Mouse (Mus musculus) midbrain, embryonic 11.5 days (tissue): ENCODE measurements at regions not wholly inside any gene's neighbourhood (a gene's known extent, or its start where the extent isn't known, plus 50 kb on each side); places are given as distances from the start of the nearest gene placed in this dataset.
A peak's percentile ranks its signal among the peaks of the same experiment; 100 is the strongest.

Experiments used
- ATAC-seq: fragments of 200-750 bp; cut with Nextera tagmentation; 2 replicates; pipeline ENCODE4 v1.8.0; 2017; ENCODE audit warnings: moderate TSS enrichment, moderate library complexity; ENCODE audit not compliant: low FRiP score
- DNase-seq: peaks from one replicate; pipeline ENCODE4 v3.0.0; 2015; ENCODE audit warnings: low spot score; ENCODE audit errors: missing footprints
- H3K27ac ChIP-seq: fragments of 300-500 bp; sonication (generic); 2 replicates; pipeline ENCODE4 v1.5.1; 2014; ENCODE audit warnings: low read depth, low read length
- H3K27me3 ChIP-seq: fragments of 300-500 bp; sonication (generic); 2 replicates; pipeline ENCODE4 v1.6.1; 2014; ENCODE audit warnings: mild to moderate bottlenecking, low read length, moderate library complexity, mixed read lengths; ENCODE audit not compliant: control insufficient read depth, insufficient read depth
- H3K36me3 ChIP-seq: fragments of 300-500 bp; sonication (generic); 2 replicates; pipeline ENCODE4 v1.6.1; 2014; ENCODE audit warnings: mild to moderate bottlenecking, low read length, moderate library complexity, mixed read lengths; ENCODE audit not compliant: control insufficient read depth, insufficient read depth
- H3K4me1 ChIP-seq: fragments of 300-500 bp; sonication (generic); 2 replicates; pipeline ENCODE4 v1.6.1; 2014; ENCODE audit warnings: low read length; ENCODE audit not compliant: control insufficient read depth, insufficient read depth
- H3K4me2 ChIP-seq: fragments of 300-500 bp; sonication (generic); 2 replicates; pipeline ENCODE4 v1.6.1; 2014; ENCODE audit warnings: mild to moderate bottlenecking, moderate library complexity
- H3K4me3 ChIP-seq: fragments of 300-500 bp; sonication (generic); 2 replicates; pipeline ENCODE4 v1.5.1; 2014; ENCODE audit warnings: low read depth, low read length
- H3K9ac ChIP-seq: fragments of 300-500 bp; sonication (generic); 2 replicates; pipeline ENCODE4 v1.6.1; 2014; ENCODE audit warnings: low read length
- H3K9me3 ChIP-seq: fragments of 300-500 bp; sonication (generic); 2 replicates; pipeline ENCODE4 v1.6.1; 2016; ENCODE audit warnings: low read length; ENCODE audit not compliant: control insufficient read depth
- WGBS: fragments of 180-500 bp; shearing (Covaris S2); extraction: QIAGEN DNeasy Blood & Tissue Kit; methylation state at CpG from one replicate; pipeline ENCODE4 v1.1.7; 2014; 5-methylcytosine and 5-hydroxymethylcytosine counted together

DNA sequence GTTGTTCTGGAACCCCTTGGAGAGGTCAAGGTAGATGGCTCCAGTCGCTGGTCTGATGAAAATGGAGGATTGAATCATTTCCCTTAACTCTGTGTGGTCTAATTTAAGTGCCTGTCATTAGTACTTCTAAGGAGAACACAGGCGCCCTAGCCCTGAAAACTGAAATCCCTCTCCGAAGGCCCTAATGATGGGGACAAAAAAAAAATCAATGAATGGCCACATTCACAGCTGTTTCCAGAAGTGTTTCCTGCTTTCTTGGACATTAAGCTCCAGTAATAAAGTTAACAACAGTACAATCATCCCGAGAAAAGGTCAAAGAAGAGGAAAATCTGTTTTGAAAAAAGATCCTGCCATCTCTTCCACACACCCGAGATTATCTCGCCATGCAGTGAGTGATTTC lies 174.1 kb upstream of the Jmjd1c start:
- DNase-seq (peak; percentile 89), ATAC-seq (no peak)
- Histone ChIP-seq H3K4me3 (no peak overlapping the region), H3K9ac (no peak overlapping the region), H3K36me3 (no peaks in the 10 kb centered on the region), H3K27ac (peak overlapping the region; percentile 55; the same call in 1 of the 2 replicates), H3K9me3 (no peaks in the 10 kb centered on the region), H3K4me2 (no peak overlapping the region), H3K4me1 (peaks cover 24% of the 10 kb centered on the region), H3K27me3 (no peaks in the 10 kb centered on the region)
- WGBS = 51% methylated on average over 6 of the region's 6 CpGs

DNA sequence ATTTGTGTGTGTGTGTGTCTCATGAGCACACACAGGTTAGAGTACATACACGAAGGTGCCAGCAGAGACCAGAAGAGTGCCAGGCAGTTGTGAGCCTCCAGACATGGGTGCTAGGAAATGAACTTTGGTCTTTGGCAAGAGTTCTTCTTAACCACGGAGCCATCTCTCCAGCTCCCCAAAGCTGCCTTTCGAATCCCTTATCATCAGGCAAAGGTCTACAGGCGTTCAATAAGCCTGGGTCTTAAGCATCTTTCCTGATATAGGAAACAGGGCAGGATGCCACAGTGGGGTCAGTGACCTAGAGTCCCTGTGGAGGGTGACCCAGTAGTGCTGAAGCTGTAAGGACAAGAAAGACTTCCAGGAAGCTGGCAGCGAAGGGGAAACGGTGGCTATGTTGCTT lies 173.6 kb upstream of the Jmjd1c start:
- Histone ChIP-seq H3K36me3 (no peaks in the 10 kb centered on the region), H3K27me3 (no peaks in the 10 kb centered on the region), H3K4me1 (peaks cover 24% of the 10 kb centered on the region), H3K9me3 (no peaks in the 10 kb centered on the region), H3K4me3 (no peak overlapping the region), H3K9ac (no peak overlapping the region), H3K27ac (no peak overlapping the region), H3K4me2 (no peak overlapping the region)
- DNase-seq (no peak), ATAC-seq (no peak)
- WGBS = 75% methylated on average over 6 of the region's 6 CpGs

DNA sequence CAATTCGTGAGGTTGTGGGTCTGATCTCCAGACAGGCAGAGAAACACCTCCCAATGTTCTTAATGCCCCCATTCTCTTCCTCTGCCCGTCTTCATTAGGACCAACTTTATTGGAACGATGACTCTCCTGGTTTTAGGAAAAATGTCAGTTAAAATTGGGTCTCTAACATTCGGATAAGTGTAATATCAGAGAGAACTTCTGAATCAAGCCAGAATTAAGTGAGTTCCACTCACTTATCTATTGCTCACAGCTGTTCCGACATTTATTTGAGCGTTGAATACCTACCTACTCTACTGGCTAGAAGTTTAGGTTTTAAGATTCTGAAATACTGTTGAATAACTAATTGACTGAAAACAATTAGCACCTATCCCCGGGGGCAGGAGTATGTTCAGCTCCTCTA lies 172.0 kb upstream of the Jmjd1c start:
- DNase-seq (no peak), ATAC-seq (no peak)
- 90% methylated on average over 7 of the region's 7 CpGs for WGBS
- Histone ChIP-seq H3K4me2 (no peak overlapping the region), H3K9me3 (no peaks in the 10 kb centered on the region), H3K9ac (no peak overlapping the region), H3K4me1 (peaks cover 24% of the 10 kb centered on the region), H3K27me3 (no peaks in the 10 kb centered on the region), H3K36me3 (no peaks in the 10 kb centered on the region), H3K4me3 (no peak overlapping the region), H3K27ac (no peak overlapping the region)

DNA sequence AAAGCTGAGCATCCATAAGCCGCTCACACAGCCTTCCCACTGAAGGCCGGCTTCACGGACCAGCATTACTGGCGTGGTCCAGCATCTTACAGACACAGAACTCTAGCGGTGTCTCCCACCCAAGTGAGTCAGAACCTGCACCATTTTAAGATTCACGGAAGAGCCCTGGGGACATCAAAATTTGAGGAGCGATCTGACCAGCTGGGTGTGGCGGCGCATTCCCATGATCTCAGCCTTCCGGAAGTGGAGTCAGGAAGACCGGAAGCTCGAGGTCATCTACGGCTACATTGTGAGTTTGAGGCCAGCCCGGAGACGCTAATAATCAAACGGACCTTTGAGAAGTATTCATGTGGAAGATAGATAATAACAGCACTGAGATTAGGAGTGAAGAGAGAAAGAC lies 171.5 kb upstream of the Jmjd1c start:
- Histone ChIP-seq H3K4me3 (no peak overlapping the region), H3K4me2 (no peak overlapping the region), H3K9ac (no peak overlapping the region), H3K27me3 (no peaks in the 10 kb centered on the region), H3K27ac (no peak overlapping the region), H3K36me3 (no peaks in the 10 kb centered on the region), H3K9me3 (no peaks in the 10 kb centered on the region), H3K4me1 (peaks cover 20% of the 10 kb centered on the region)
- 89% methylated on average over 16 of the region's 16 CpGs for WGBS
- ATAC-seq = no peak
- DNase-seq = no peak

DNA sequence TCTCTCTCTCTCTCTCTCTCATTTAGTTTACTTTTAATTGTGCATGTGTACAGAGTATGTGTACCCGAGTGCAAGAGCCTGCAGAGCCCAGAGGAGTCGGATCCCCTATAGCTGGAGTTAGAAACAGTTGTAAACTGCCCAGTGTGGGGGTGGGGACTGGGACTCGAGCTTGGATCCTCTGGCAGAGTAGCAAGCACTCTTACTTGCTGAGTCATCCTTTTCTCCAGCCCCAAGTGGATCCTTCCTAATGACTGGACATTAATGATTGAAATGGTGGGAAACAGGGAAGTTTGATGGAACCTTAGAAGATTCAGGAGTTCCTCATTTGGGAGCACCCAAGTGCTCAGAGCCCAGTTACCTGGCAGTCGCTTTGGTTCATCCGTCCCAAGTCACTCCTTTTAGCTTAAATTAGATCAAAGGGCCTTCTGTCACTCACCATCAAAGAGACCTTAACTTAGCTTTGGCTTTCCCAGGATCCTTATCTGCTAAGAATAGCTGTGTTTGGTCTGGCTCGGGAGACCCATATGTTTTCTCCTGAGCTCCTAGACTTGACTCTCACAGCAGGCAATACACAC lies 170.3 kb upstream of the Jmjd1c start:
- no peak for DNase-seq
- Histone ChIP-seq H3K9me3 (no peaks in the 10 kb centered on the region), H3K4me1 (peaks cover 15% of the 10 kb centered on the region), H3K4me3 (no peak overlapping the region), H3K27me3 (no peaks in the 10 kb centered on the region), H3K4me2 (no peak overlapping the region), H3K36me3 (no peaks in the 10 kb centered on the region), H3K27ac (no peak overlapping the region), H3K9ac (no peak overlapping the region)
- WGBS = 58% methylated on average over 6 of the region's 6 CpGs
- no peak for ATAC-seq

DNA sequence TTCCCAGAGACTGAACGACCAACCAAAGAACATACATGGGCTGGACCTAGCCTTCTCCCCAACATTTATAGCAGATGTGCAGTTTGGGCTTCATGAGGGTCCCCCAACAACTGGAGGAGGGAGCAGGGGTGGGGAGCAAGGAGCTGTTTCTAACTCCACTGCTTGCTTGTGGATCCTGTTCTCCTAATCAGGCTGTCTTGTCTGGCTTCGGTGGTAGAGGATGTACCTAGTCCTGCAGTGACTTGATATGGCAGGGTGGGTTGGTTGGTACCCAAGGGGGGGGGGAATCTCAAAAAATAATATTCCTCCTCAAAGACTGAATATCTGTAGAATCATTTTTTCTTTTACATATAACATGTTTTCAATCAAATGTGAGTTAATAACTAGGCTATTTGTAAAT lies 168.3 kb upstream of the Jmjd1c start:
- Histone ChIP-seq H3K4me3 (no peak overlapping the region), H3K9ac (no peak overlapping the region), H3K27me3 (no peaks in the 10 kb centered on the region), H3K27ac (no peak overlapping the region), H3K36me3 (no peaks in the 10 kb centered on the region), H3K9me3 (no peaks in the 10 kb centered on the region), H3K4me1 (no peaks in the 10 kb centered on the region), H3K4me2 (no peak overlapping the region)
- ATAC-seq = no peak
- DNase-seq = no peak
- 87% methylated on average over 2 of the region's 2 CpGs for WGBS

DNA sequence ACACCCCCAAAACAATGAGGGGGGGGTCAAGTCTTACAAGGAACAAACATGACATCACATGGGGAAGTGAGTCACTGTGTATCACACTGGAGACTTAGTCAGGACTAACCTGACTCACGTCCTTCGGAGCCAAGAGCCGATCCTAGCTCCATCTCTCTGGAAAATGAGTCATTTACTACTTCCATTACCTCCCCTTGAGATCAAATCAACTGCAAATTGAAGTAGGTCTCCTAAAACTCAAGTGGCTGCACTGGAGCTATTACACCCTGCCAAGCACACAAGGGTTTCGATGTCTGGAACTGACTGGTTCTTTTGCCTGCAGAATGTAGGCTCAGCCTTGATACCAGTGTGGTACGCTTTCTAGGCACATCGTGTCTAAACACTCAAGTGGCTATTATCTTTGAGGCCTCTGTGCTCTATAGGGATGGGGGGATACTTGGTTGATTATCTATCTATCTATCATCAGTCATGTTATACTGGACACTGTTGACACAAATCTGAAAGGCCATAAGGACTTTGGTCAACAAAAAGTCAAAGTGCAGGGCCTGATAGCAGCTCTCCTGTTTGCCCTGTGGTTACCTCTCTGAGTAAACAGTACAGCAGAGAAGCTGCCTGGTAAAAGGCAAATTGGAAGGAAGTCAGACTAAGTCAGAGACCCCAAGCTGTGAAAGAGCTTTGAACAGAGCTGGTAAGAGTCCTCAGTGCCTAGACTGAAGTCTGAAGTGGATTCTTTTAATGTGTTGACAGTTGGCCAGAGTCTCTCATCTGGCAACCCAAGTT lies 167.5 kb upstream of the Jmjd1c start:
- H3K9ac ChIP-seq = no peak overlapping the region
- H3K4me2 ChIP-seq = no peak overlapping the region
- DNase-seq (no peak), ATAC-seq (no peak)
- no peaks in the 10 kb centered on the region for H3K36me3 ChIP-seq
- no peak overlapping the region for H3K4me3 ChIP-seq
- no peaks in the 10 kb centered on the region for H3K27me3 ChIP-seq
- H3K4me1 ChIP-seq = no peaks in the 10 kb centered on the region
- H3K27ac ChIP-seq = no peak overlapping the region
- no peaks in the 10 kb centered on the region for H3K9me3 ChIP-seq
- 86% methylated on average over 6 of the region's 6 CpGs for WGBS

DNA sequence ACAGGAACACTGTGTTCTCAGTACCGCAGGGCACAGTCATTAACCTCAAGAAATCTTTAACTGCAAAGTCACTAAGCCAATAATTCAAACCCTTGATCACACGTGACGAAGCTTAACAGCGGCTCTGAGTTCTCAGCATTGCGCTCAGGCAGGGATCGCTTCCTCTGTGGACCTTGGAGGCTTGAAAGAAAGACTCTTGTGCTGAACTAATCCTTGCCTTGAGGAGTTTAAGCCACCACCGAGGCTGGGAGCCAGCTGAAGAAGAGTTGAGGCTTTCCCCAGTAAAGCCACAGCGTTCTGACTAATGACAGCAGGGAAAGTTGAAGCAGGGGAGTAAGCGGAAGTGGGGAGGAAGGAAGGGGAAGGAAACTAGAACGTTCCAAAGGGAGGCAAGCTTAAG lies 165.4 kb upstream of the Jmjd1c start:
- Histone ChIP-seq H3K4me1 (no peaks in the 10 kb centered on the region), H3K36me3 (no peaks in the 10 kb centered on the region), H3K27me3 (no peaks in the 10 kb centered on the region), H3K27ac (no peak overlapping the region), H3K4me3 (no peak overlapping the region), H3K4me2 (no peak overlapping the region), H3K9ac (no peak overlapping the region), H3K9me3 (no peaks in the 10 kb centered on the region)
- 70% methylated on average over 10 of the region's 10 CpGs for WGBS
- no peak for DNase-seq
- ATAC-seq = no peak

DNA sequence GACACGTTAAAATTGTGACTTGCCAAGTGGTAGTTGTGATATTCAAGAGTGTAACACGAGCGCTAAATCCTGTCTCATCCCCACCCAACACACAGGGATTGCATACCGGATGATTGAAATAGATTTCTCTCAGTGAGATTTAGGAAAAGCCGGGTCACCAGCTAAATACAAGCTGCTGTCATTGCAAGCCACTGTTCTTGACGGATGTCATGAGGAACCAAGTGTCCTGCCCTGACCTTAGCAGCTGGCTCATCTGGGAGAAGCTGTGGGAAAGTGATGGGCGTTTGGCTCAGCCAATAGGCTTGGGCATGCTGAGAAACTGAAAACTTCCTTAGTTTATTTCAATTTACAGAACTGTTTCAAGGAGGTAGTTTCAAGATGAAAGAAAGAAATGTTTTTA lies 164.4 kb upstream of the Jmjd1c start:
- Histone ChIP-seq H3K4me3 (no peak overlapping the region), H3K27ac (no peak overlapping the region), H3K27me3 (no peaks in the 10 kb centered on the region), H3K4me1 (no peaks in the 10 kb centered on the region), H3K36me3 (no peaks in the 10 kb centered on the region), H3K9ac (no peak overlapping the region), H3K4me2 (no peak overlapping the region), H3K9me3 (no peaks in the 10 kb centered on the region)
- 81% methylated on average over 7 of the region's 7 CpGs for WGBS
- ATAC-seq (no peak), DNase-seq (no peak)
